Mouse (Mus musculus) megakaryocyte, embryonic 14.5 days (primary cell): ENCODE measurements around the gene Npas3. TPM values are rescaled to one million over a fixed set of nuclear protein-coding genes. Genes with fewer than 3 reads are reported as not detected.
A peak's percentile ranks its signal among the peaks of the same experiment; 100 is the strongest.

ENCODE experiments used
- H3K27me3 ChIP-seq: replicated peaks from 2 replicates; pipeline ENCODE3; 2012; ENCODE audit warnings: inconsistent platforms
- H3K36me3 ChIP-seq: replicated peaks from 2 replicates; pipeline ENCODE3; 2012; ENCODE audit warnings: low read length, inconsistent platforms, mixed read lengths
- H3K4me1 ChIP-seq: 2 replicates; pipeline ENCODE4 v1.6.1; 2012; ENCODE audit warnings: inconsistent platforms
- H3K4me3 ChIP-seq: replicated peaks from 2 replicates; pipeline ENCODE3; 2012; ENCODE audit warnings: moderate library complexity, mild to moderate bottlenecking, inconsistent platforms
- H3K9me3 ChIP-seq: 2 replicates; pipeline ENCODE4 v1.6.1; 2012; ENCODE audit warnings: inconsistent platforms
- FLI1 ChIP-seq: IDR thresholded peaks from 2 replicates; pipeline ENCODE4 v1.6.1; 2012; ENCODE audit warnings: low read length, inconsistent platforms, mixed read lengths
- GATA1 ChIP-seq: IDR thresholded peaks from 3 replicates; pipeline ENCODE4 v1.6.1; 2012; ENCODE audit warnings: mixed read lengths, low read length, inconsistent platforms, borderline replicate concordance
- polyA plus RNA-seq: library from polyadenylated mRNA; stranded (reverse); fragments of >175 nt; gene quantifications from 2 replicates; pipeline ENCODE4 v1.2.3, GENCODE M21; 2012; ENCODE audit warnings: low replicate concordance; ENCODE audit not compliant: insufficient read depth

Npas3 gene
- polyA plus RNA-seq, 1 experiment: not detected

DNA sequence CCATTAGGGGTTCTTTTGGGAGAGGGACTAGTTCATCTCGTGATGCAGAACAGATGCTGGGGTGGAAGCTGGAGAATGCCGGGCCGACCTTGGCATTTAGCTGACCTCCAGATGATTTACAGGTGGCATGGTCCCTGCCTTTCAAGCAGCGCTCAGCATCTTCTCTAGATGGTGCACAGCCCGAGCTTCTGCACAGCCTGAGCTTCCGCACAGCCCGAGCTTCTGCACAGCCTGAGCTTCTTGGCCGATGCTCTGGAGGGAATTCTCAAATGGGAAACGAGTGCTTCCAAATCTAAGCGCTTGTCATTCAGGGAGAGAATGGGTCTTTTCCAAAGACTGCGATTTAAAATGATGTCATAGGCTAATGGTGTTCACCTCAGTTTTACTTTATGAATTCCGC is 72.5 kb downstream of the Npas3 start:
- H3K27me3 ChIP-seq: no peaks in the 10 kb centered on the region
- TF ChIP-seq FLI1 (no peak), GATA1 (no peak)
- no peaks in the 10 kb centered on the region for H3K4me1 ChIP-seq
- H3K36me3 ChIP-seq: no peaks in the 10 kb centered on the region
- peaks cover 6% of the 10 kb centered on the region; the same call in 1 of the 2 replicates for H3K9me3 ChIP-seq
- H3K4me3 ChIP-seq: no peak overlapping the region

DNA sequence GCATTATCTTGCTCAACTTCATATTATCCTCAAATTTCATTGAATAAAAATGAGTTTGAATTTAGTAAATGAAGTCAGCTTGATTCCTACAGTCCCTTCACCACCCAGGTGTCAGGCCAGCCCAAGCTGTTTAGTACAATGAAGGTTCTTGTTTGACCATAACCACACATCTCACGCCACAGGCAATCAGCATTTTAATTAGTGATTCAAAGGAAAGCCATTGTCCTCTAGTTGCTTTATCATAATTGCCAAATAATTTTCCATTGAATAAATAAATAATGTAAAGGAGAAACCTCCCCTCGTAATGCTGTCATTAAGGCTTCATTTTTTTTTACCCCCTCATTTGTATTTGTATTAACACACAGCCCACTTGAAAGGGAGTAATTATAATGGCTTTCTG is 73.5 kb downstream of the Npas3 start:
- Histone ChIP-seq H3K4me3 (no peak overlapping the region), H3K9me3 (peaks cover 6% of the 10 kb centered on the region; the same call in 1 of the 2 replicates), H3K36me3 (no peaks in the 10 kb centered on the region), H3K4me1 (no peaks in the 10 kb centered on the region), H3K27me3 (no peaks in the 10 kb centered on the region)
- TF ChIP-seq FLI1 (no peak), GATA1 (no peak)

DNA sequence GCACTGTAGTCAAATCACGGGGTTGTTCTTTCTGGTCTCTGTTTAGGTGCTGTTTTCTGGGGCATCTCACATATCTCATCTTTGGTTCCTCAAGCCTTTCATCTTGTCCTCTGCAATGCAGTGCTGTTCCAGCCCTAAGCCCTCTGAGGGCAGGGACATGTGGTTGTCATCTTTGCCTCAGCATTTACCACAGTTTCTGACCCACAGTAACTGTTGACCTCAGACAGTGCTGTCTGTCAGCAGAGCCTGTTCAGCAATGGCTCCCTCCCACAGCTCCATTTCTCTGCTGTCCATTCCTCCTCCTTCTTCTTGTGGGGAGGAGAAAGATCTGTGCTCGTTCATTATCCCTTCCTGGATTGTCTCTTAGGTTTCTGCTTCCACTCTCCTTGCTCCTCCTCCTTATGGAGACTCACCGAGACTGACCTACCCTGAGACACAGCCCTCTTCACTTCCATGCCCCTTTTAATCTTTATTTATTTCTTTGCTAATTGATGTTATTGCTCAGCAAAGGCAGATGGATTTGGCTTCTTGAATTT is 79.2 kb downstream of the Npas3 start:
- no peak overlapping the region for H3K4me3 ChIP-seq
- 0 out of 2 replicates have a peak, but pooled peaks cover 5% of the 10 kb centered on the region for H3K9me3 ChIP-seq
- TF ChIP-seq GATA1 (no peak), FLI1 (no peak)
- no peaks in the 10 kb centered on the region for H3K27me3 ChIP-seq
- no peaks in the 10 kb centered on the region for H3K36me3 ChIP-seq
- no peaks in the 10 kb centered on the region for H3K4me1 ChIP-seq

DNA sequence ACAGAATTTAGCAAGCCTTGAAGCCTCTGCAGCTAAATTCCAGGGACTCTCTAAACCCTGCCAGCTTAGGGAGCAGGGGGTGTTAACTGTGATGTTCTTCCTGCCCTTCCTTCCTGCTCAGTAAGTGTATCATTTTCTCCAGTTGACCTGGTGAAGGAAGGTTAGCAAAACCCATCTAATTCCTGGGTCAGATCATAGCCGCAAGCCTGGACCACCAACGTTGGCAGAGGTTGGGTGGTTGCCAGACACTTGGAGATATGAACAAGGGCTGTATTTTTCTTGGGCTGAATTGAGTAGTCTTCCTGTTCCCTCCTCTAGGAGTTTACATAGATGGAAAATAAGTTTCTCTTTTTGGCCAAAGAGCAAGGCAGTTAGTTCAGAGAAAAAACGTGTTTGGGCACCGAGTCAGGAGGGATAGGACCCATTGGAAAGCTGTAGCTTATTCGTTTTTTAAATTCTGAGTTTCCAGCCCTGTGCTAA is 79.8 kb downstream of the Npas3 start:
- TF ChIP-seq FLI1 (no peak), GATA1 (no peak)
- H3K4me1 ChIP-seq: no peaks in the 10 kb centered on the region
- no peak overlapping the region for H3K4me3 ChIP-seq
- H3K9me3 ChIP-seq: 0 out of 2 replicates have a peak, but pooled peaks cover 2% of the 10 kb centered on the region
- no peaks in the 10 kb centered on the region for H3K36me3 ChIP-seq
- H3K27me3 ChIP-seq: no peaks in the 10 kb centered on the region

DNA sequence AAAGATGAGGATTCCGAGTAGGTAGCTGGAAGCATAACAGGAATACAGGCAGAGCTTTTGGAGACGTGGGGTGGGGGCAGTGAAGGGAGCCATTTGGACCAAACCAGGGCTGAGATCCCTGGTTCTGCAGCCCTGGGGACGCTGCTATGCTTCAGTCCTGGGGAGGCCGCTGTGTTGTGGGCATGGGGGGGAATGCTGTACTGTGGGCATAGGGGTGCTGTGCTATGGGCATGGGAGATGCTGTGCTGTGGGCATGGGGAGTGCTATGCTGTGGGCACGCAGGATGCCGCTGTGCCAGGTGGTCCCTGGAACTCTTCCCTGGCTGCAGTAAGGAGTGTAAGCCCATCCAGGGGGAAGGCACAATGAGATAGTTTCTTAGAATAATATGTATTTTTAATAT is 81.7 kb downstream of the Npas3 start:
- Histone ChIP-seq H3K9me3 (0 out of 2 replicates have a peak, but pooled peaks cover 2% of the 10 kb centered on the region), H3K4me1 (no peaks in the 10 kb centered on the region), H3K36me3 (no peaks in the 10 kb centered on the region), H3K4me3 (peak overlapping the region; percentile 64), H3K27me3 (no peaks in the 10 kb centered on the region)
- TF ChIP-seq FLI1 (no peak), GATA1 (no peak)

DNA sequence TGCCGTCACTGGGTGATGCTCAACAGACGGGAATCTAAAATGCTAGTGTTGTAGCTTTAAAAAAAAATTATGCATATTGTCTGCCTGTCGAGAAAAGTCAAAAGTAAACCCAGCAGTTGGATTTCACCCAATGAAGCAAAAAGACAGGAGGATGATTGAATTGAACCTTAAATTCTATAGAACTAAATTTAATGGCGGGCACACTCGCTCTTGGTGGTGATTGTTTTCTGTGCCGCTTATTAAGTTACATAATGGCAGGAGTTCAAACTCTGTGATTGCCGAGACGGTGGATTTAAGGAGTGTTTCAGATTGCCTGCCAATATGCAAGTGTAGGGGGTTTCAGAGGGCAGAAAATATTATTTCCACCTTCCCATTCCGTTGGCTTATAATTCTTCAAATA is 82.9 kb downstream of the Npas3 start:
- TF ChIP-seq FLI1 (no peak), GATA1 (no peak)
- no peaks in the 10 kb centered on the region for H3K36me3 ChIP-seq
- 0 out of 2 replicates have a peak, but pooled peaks cover 2% of the 10 kb centered on the region for H3K9me3 ChIP-seq
- no peaks in the 10 kb centered on the region for H3K4me1 ChIP-seq
- no peak overlapping the region for H3K4me3 ChIP-seq
- no peaks in the 10 kb centered on the region for H3K27me3 ChIP-seq

DNA sequence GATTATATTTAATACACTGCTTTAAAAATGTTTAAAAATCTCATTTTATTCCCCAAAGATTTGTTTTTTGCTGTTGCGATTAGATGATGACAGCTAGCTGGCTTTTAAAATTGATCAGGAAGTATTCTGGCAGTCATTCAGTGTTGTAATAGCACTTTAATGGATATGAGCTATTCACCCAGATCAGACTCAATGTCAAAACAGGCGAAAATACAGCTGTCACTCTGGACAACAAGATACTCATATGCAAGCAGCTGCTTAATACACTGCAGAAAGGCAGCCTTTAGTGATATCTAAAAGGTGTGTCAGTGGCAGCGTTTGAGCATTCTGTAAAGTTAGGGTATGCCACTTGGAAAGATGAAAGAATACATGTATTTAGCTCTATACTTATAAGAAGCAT is 83.3 kb downstream of the Npas3 start:
- Histone ChIP-seq H3K4me3 (no peak overlapping the region), H3K27me3 (no peaks in the 10 kb centered on the region), H3K36me3 (no peaks in the 10 kb centered on the region), H3K9me3 (0 out of 2 replicates have a peak, but pooled peaks cover 2% of the 10 kb centered on the region), H3K4me1 (no peaks in the 10 kb centered on the region)
- TF ChIP-seq FLI1 (no peak), GATA1 (no peak)

DNA sequence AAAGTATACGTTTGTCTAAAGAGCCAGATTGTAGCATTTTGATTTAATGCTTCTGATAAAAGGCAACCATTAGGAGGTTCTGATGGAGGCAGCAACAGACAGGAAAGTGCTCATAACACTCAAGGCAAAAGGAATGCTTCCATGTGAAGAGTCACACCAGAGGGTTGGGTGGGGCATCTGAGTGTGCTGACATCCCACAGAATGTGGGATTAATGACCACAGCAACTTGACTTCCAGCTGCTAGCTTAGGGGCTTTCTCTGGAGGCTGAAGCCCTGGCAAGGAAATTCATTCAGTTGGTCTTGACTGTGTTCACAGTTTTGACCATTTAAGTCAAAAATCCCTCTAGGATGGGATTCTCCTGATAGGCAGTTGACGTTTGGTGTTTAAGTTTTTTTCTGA is 84.8 kb downstream of the Npas3 start:
- no peaks in the 10 kb centered on the region for H3K4me1 ChIP-seq
- no peaks in the 10 kb centered on the region for H3K9me3 ChIP-seq
- no peaks in the 10 kb centered on the region for H3K36me3 ChIP-seq
- no peak overlapping the region for H3K4me3 ChIP-seq
- H3K27me3 ChIP-seq: no peaks in the 10 kb centered on the region
- TF ChIP-seq GATA1 (no peak), FLI1 (no peak)

DNA sequence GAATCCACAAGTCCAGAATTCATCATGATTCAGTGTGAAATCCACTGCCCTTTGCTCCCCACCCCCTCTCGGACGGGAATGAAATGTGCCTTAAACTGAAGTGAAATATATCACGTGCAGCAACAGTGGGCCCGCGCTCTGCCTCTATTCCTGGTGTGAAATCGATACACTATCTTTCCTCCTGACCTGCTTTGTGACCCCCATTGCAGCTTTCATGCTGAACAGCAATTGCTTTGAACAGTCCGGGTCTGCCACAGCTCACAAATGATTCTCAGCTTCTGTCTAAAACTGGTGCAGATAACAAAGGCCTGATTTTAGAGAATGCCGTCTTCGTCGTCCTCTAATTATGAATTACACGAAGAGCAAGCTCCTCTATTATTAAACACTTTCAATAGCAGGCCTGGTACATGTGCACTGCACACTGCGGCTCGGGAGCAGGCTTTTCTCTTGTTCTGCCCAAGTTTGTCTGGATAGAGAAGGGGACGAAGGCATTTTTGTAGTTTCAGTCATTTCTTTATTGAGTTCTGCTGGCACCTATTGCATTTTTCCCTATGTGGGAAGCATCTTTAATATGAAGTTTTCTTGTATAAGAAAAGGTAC is 90.0 kb downstream of the Npas3 start:
- Histone ChIP-seq H3K27me3 (no peaks in the 10 kb centered on the region), H3K36me3 (no peaks in the 10 kb centered on the region), H3K9me3 (no peaks in the 10 kb centered on the region), H3K4me1 (no peaks in the 10 kb centered on the region), H3K4me3 (no peak overlapping the region)
- no peak for TF ChIP-seq FLI1
- no peak for TF ChIP-seq GATA1

DNA sequence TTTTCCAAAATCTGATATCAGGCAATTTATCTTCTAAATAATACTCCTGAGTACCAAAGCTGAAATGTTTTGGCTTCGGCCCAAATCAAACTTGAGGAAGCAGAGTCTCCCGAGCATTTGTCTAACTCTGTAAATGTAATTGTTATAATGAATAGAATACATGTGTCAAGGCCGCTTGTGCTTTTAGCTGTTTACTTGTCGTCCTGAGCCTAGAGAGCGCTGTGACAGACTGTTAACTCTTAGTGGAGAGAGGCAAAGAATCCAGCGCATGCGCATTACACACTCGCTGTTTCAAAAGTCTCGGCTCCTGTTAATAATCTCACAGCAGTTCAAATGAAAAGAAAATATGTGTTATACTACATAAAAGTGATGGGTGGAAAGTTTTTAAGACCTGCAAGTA is 94.3 kb downstream of the Npas3 start:
- TF ChIP-seq FLI1 (no peak), GATA1 (no peak)
- H3K36me3 ChIP-seq: no peaks in the 10 kb centered on the region
- no peaks in the 10 kb centered on the region for H3K27me3 ChIP-seq
- no peaks in the 10 kb centered on the region for H3K9me3 ChIP-seq
- H3K4me3 ChIP-seq: no peak overlapping the region
- H3K4me1 ChIP-seq: no peaks in the 10 kb centered on the region
